Mouse (Mus musculus) megakaryocyte, embryonic 14.5 days (primary cell): Measurements from ENCODE around the gene AA467197.

Experiments
- FLI1 ChIP-seq: IDR thresholded peaks from 2 replicates; pipeline ENCODE4 v1.6.1; 2012; ENCODE audit warnings: low read length, inconsistent platforms, mixed read lengths
- GATA1 ChIP-seq: IDR thresholded peaks from 3 replicates; pipeline ENCODE4 v1.6.1; 2012; ENCODE audit warnings: mixed read lengths, low read length, inconsistent platforms, borderline replicate concordance

DNA sequence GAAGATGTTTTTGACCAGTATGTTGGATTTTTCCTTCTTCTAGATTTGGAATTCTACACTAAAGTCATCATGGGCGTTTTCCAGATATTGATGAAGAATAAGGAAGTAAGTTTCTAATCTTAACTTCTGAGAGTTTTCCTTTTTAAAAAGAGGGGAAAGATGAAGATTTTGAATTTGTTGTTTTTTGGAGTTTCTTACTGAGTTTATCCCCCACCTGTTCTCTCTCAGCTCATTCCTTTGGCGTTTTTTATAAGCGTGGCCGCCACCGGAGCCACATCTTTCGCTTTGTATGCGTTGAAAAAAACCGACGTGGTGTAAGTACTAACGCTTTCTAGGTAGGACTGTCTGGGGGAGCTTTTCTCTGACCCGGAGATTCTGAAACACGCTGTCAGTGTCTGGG, 1.2 kb downstream of the AA467197 start:
- TF ChIP-seq FLI1, result no peak
- no peak for TF ChIP-seq GATA1
